Mouse (Mus musculus) G1E (cell line): ENCODE measurements at regions not wholly inside any gene's neighbourhood (a gene's known extent, or its start where the extent isn't known, plus 50 kb on each side); places are given as distances from the start of the nearest gene placed in this dataset.

Experiments used
- ATAC-seq: 2 replicates; pipeline ENCODE4 v1.8.0; 2016; ENCODE audit warnings: mild to moderate bottlenecking; ENCODE audit not compliant: insufficient number of reproducible peaks, poor library complexity, low FRiP score, severe bottlenecking; ENCODE audit errors: extremely low read depth
- DNase-seq: peaks from one replicate; pipeline ENCODE4 v3.0.0; 2012; ENCODE audit warnings: low spot score
- H3K27me3 ChIP-seq: 2 replicates; pipeline ENCODE4 v1.6.1; 2012; ENCODE audit warnings: mild to moderate bottlenecking, low read length, inconsistent platforms; ENCODE audit not compliant: insufficient read depth
- H3K36me3 ChIP-seq: replicated peaks from 2 replicates; pipeline ENCODE3; 2012; ENCODE audit warnings: mild to moderate bottlenecking, inconsistent platforms
- H3K4me1 ChIP-seq: 2 replicates; pipeline ENCODE4 v1.6.1; 2012; ENCODE audit warnings: low read depth, low read length, inconsistent platforms, mixed read lengths; ENCODE audit not compliant: insufficient read depth
- H3K4me3 ChIP-seq: 2 replicates; pipeline ENCODE4 v1.5.1; 2012; ENCODE audit warnings: low read depth, mild to moderate bottlenecking, inconsistent platforms, low read length, moderate library complexity, mixed read lengths
- H3K9me3 ChIP-seq: replicated peaks from 2 replicates; pipeline ENCODE4 v1.6.1; 2012; ENCODE audit warnings: inconsistent platforms
- CTCF ChIP-seq: IDR thresholded peaks from 2 replicates; pipeline ENCODE4 v1.5.1; 2012; ENCODE audit warnings: low read depth, low read length, inconsistent platforms, mixed read lengths
- GATA1 ChIP-seq: IDR thresholded peaks from 2 replicates; pipeline ENCODE4 v1.6.1; 2012; ENCODE audit warnings: borderline replicate concordance, low read length, inconsistent platforms, mixed read lengths
- GATA2 ChIP-seq: IDR thresholded peaks from 2 replicates; pipeline ENCODE4 v1.6.1; 2012; ENCODE audit warnings: low read depth, low read length, inconsistent platforms, borderline replicate concordance
- POLR2AphosphoS5 ChIP-seq: IDR thresholded peaks from 2 replicates; pipeline ENCODE4 v1.6.1; 2012; ENCODE audit warnings: low read depth, low read length, inconsistent platforms; ENCODE audit not compliant: insufficient replicate concordance
- TAL1 ChIP-seq: conservative IDR thresholded peaks from 2 replicates; pipeline ENCODE4 v1.6.1; 2012; ENCODE audit warnings: low read depth, low read length, inconsistent platforms, mixed read lengths

DNA sequence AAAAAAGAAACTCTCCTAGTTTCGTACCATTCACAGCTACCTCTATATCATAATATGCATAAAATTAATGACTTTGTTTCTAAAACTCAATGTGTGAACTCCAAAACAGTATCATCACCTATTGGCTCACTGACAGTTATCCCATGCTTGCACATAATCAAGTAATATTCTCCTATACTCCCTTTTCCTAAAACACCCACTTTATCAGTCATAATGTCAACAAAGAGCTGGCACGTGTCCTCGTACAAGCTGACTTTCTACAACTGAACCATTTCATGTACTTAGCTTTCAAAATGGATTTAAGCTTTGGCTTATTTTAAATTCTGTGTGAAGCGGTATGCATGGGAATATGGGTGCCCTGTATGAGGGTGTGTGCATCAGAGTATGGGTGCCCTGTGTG is 58.0 kb upstream of the Golim4 start:
- H3K4me3 ChIP-seq, result no peak overlapping the region
- no peak for TF ChIP-seq POLR2AphosphoS5
- no peak for TF ChIP-seq TAL1
- TF ChIP-seq CTCF, result no peak
- no peak for TF ChIP-seq GATA2
- no peak for TF ChIP-seq GATA1
- no peaks in the 10 kb centered on the region for H3K9me3 ChIP-seq
- ATAC-seq (no peak), DNase-seq (no peak)
- no peaks in the 10 kb centered on the region for H3K4me1 ChIP-seq
- no peaks in the 10 kb centered on the region for H3K36me3 ChIP-seq
- H3K27me3 ChIP-seq, result no peaks in the 10 kb centered on the region

DNA sequence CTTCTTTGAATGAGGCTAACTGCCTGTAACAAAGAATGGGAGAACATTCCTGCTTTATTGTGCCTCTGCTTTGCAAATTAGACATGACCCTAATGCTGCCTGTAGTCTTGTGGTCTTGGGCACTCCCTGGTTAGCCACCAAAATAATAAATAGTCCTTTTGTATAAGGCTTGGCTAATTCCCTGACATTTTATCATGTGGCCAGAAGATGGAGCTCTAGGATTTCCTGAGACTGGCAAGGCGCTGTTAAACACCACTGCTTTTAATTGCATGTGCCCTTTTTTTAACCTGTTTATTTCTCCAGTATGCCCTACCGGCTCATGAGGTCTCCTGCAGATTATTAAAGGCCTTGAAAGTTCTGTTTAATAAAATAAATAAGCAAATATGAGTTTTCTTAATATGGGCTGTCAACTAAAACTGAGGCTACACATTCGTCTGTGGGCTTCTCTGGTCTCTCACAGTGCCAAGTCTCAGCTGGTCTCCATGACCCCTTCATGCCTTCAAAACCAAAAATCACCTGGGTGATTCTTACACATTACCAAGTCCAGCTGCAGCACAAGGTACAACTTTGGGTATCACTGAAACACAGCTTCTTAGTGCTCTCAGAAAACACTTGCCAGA is 51.9 kb upstream of the Golim4 start:
- DNase-seq, result no peak
- TF ChIP-seq TAL1 (no peak), GATA2 (no peak), CTCF (peak; percentile 8; the same call in 1 of the 2 replicates), POLR2AphosphoS5 (no peak), GATA1 (no peak)
- peak; percentile 34; the same call in 1 of the 2 replicates for ATAC-seq
- no peaks in the 10 kb centered on the region for H3K36me3 ChIP-seq
- no peaks in the 10 kb centered on the region for H3K9me3 ChIP-seq
- no peaks in the 10 kb centered on the region for H3K27me3 ChIP-seq
- H3K4me3 ChIP-seq, result no peak overlapping the region
- no peaks in the 10 kb centered on the region for H3K4me1 ChIP-seq
